In genomic region chr17:46297364-46298219, GRCm38 (mm10) we compare ENCODE assay signal across 8 mouse cellular contexts. TPM values are rescaled to one million over a fixed set of nuclear protein-coding genes. Genes with fewer than 3 reads are reported as not detected.
DNase-seq lines count a peak whose midpoint lies in the region; ATAC-seq lines count a peak whose summit lies in the region.

Dlk2 (plus strand) TSS chr17:46297421.

- H3K27me3 ChIP-seq in embryonic facial prominence, embryonic 10.5 days (replicated peaks; ENCODE audit: low read depth, poor library complexity, severe bottlenecking) = peaks cover 85% of the 10 kb centered on the region
- peaks cover 16% of the 10 kb centered on the region for H3K27me3 ChIP-seq in hindbrain, embryonic 16.5 days (replicated peaks; ENCODE audit: control insufficient read depth, insufficient read depth, low read length)
- H3K27me3 ChIP-seq in liver, embryonic 12.5 days (replicated peaks) = peaks cover 81% of the 10 kb centered on the region

- peak within 1 kb of the TSS; percentile 93 for H3K9ac ChIP-seq in hindbrain, embryonic 16.5 days (ENCODE audit: low read depth, low read length)
- no peak within 1 kb of the TSS for H3K9ac ChIP-seq in liver, embryonic 12.5 days

- H3K27ac ChIP-seq in embryonic facial prominence, embryonic 10.5 days (replicated peaks) = peak within 1 kb of the TSS; percentile 66
- H3K27ac ChIP-seq in hindbrain, embryonic 16.5 days (ENCODE audit: low read depth, low read length) = peak within 1 kb of the TSS; percentile 88
- H3K27ac ChIP-seq in liver, embryonic 12.5 days = no peak within 1 kb of the TSS

- intact Hi-C loops in heart, postnatal 25 days (cut with DNase I) = loop anchor here (1.0 to 5.0 kb wide), 2 partner anchors 31 to 565 kb away; partner anchors contain the start of gene 1600014C23Rik

- peak within 1 kb of the TSS; percentile 92 for H3K4me2 ChIP-seq in hindbrain, embryonic 16.5 days (ENCODE audit: low read length)
- H3K4me2 ChIP-seq in liver, embryonic 12.5 days = peak within 1 kb of the TSS; percentile 80

- peak; percentile 42 for ATAC-seq in CD4-positive, CD25-positive, alpha-beta regulatory T cell, adult 4 months
- ATAC-seq in hindbrain, embryonic 16.5 days = peak; percentile 77
- ATAC-seq in liver, embryonic 12.5 days = no peak

- under 1% methylated on average over 85 of the region's 86 CpGs for WGBS in embryonic facial prominence, embryonic 10.5 days
- 0% methylated on average over 42 of the region's 86 CpGs for whole genome bisulfite sequencing in hindbrain, embryonic 16.5 days
- WGBS in liver, embryonic 12.5 days (ENCODE audit: insufficient replicate concordance) = 1% methylated on average over 67 of the region's 86 CpGs

- peaks cover 25% of the 10 kb centered on the region for H3K4me1 ChIP-seq in embryonic facial prominence, embryonic 10.5 days
- H3K4me1 ChIP-seq in hindbrain, embryonic 16.5 days (ENCODE audit: control insufficient read depth, insufficient read depth, low read depth, low read length) = peaks cover 7% of the 10 kb centered on the region
- H3K4me1 ChIP-seq in liver, embryonic 12.5 days = peaks cover 19% of the 10 kb centered on the region

- H3K9me3 ChIP-seq in embryonic facial prominence, embryonic 10.5 days = no peaks in the 10 kb centered on the region
- H3K9me3 ChIP-seq in hindbrain, embryonic 16.5 days (ENCODE audit: control insufficient read depth, low read length) = no peaks in the 10 kb centered on the region
- no peaks in the 10 kb centered on the region for H3K9me3 ChIP-seq in liver, embryonic 12.5 days (replicated peaks)

- H3K36me3 ChIP-seq in embryonic facial prominence, embryonic 10.5 days (replicated peaks) = no peaks in the 10 kb centered on the region
- peaks cover 7% of the 10 kb centered on the region for H3K36me3 ChIP-seq in hindbrain, embryonic 16.5 days (ENCODE audit: control insufficient read depth, insufficient read depth, low read length)
- no peaks in the 10 kb centered on the region for H3K36me3 ChIP-seq in liver, embryonic 12.5 days

- H3K4me3 ChIP-seq in embryonic facial prominence, embryonic 10.5 days = peak within 1 kb of the TSS; percentile 72
- peak within 1 kb of the TSS; percentile 87 for H3K4me3 ChIP-seq in hindbrain, embryonic 16.5 days (ENCODE audit: low read length)
- peak within 1 kb of the TSS; percentile 52 for H3K4me3 ChIP-seq in liver, embryonic 12.5 days

- peak; percentile 93 for DNase-seq in heart, adult 11 months
- no peak for DNase-seq in heart, postnatal 25 days (ENCODE audit: low spot score)
- peak; percentile 53 for DNase-seq in embryonic facial prominence, embryonic 10.5 days (ENCODE audit: low spot score)
- DNase-seq in right cerebral cortex, postnatal 25 days = peak; percentile 76
- no peak for DNase-seq in c-Kit-positive CD71-positive TER-119-positive erythroid progenitor cells, embryonic 14.5 days (ENCODE audit: low spot score)

RNA-seq across cellular contexts. Expression of gene Dlk2, which starts in this region (rescaled TPM):
- total RNA-seq in heart, postnatal 25 days (2021) = under 1 TPM; 0.39 to 0.49 TPM
- polyA plus RNA-seq in CD4-positive, CD25-positive, alpha-beta regulatory T cell, adult 4 months (2017; shearing (Covaris generic)) = not detected
- 1.5 and 2.0 TPM in 2 replicates for polyA plus RNA-seq in embryonic facial prominence, embryonic 10.5 days (2016; fragmentation: Nextera tagmentation; extraction: Ambion mirVana)
- 25.3 and 26.8 TPM in 2 replicates for polyA plus RNA-seq in hindbrain, embryonic 16.5 days (2015; fragmentation: Nextera tagmentation; extraction: Ambion mirVana)
- polyA plus RNA-seq in liver, embryonic 12.5 days (2016; fragmentation: Nextera tagmentation; extraction: Ambion mirVana) = not detected in 2 replicates

Comparison
In these comparisons a context has a peak if more than half of its experiments do, and no peak if none do; other contexts are left out.
1. DNase-seq: peak in heart, adult 11 months (single experiment), embryonic facial prominence, embryonic 10.5 days (single experiment) and right cerebral cortex, postnatal 25 days (single experiment); none in heart, postnatal 25 days (single experiment) and c-Kit-positive CD71-positive TER-119-positive erythroid progenitor cells, embryonic 14.5 days (single experiment).
2. Peak in ATAC-seq in CD4-positive, CD25-positive, alpha-beta regulatory T cell, adult 4 months; RNA of the gene not detected or under 1 TPM.
3. Peak in every context shown above with its lines, with median percentiles within 50 percentile points of each other: H3K4me3 ChIP-seq.